Mouse (Mus musculus) liver, postnatal 0 days (tissue): ENCODE data around the gene Grik4. TPM values are rescaled to one million over a fixed set of nuclear protein-coding genes. Genes with fewer than 3 reads are reported as not detected.
A peak's percentile ranks its signal among the peaks of the same experiment; 100 is the strongest.

Source experiments
- ATAC-seq: fragments of 200-750 bp; cut with Nextera tagmentation; 2 replicates; pipeline ENCODE4 v1.8.0; 2017; ENCODE audit warnings: mild to moderate bottlenecking, moderate library complexity
- DNase-seq: peaks from one replicate; pipeline ENCODE4 v3.0.0-alpha.2; 2016
- H3K27ac ChIP-seq: fragments of 300-500 bp; sonication (generic); 2 replicates; pipeline ENCODE4 v1.5.1; 2014; ENCODE audit warnings: antibody characterized with exemption, moderate library complexity, mild to moderate bottlenecking, low read depth
- H3K27me3 ChIP-seq: fragments of 300-500 bp; sonication (generic); 2 replicates; pipeline ENCODE4 v1.6.1; 2014; ENCODE audit warnings: low read length, control low read depth, mixed read lengths; ENCODE audit not compliant: insufficient read depth
- H3K36me3 ChIP-seq: fragments of 300-500 bp; sonication (generic); replicated peaks from 2 replicates; pipeline ENCODE4 v1.6.1; 2014; ENCODE audit warnings: mild to moderate bottlenecking, control low read depth, low read length, moderate library complexity, mixed read lengths; ENCODE audit not compliant: insufficient read depth
- H3K4me1 ChIP-seq: fragments of 300-500 bp; sonication (generic); 2 replicates; pipeline ENCODE4 v1.6.1; 2014; ENCODE audit warnings: antibody characterized with exemption, mild to moderate bottlenecking, control low read depth; ENCODE audit not compliant: insufficient read depth
- H3K4me2 ChIP-seq: fragments of 300-500 bp; sonication (generic); 2 replicates; pipeline ENCODE4 v1.6.1; 2014; ENCODE audit warnings: low read depth, mild to moderate bottlenecking, low read length, moderate library complexity, mixed read lengths
- H3K4me3 ChIP-seq: fragments of 300-500 bp; sonication (generic); 2 replicates; pipeline ENCODE4 v1.5.1; 2014; ENCODE audit warnings: low read depth, low read length
- H3K9ac ChIP-seq: fragments of 300-500 bp; sonication (generic); replicated peaks from 2 replicates; pipeline ENCODE4 v1.6.1; 2014; ENCODE audit warnings: mild to moderate bottlenecking, moderate library complexity
- H3K9me3 ChIP-seq: fragments of 300-500 bp; sonication (generic); 2 replicates; pipeline ENCODE4 v1.6.1; 2016; ENCODE audit warnings: mild to moderate bottlenecking, control low read depth, low read length, mixed read lengths
- CTCF ChIP-seq: sonication (generic); IDR thresholded peaks from 2 replicates; pipeline ENCODE4 v1.5.1; 2016; ENCODE audit warnings: antibody characterized with exemption, low read depth
- EP300 ChIP-seq: IDR thresholded peaks from 2 replicates; pipeline ENCODE4 v1.6.1; 2016; ENCODE audit warnings: antibody characterized with exemption, low read depth, mild to moderate bottlenecking
- WGBS: fragments of 180-500 bp; shearing (Covaris S2); extraction: QIAGEN DNeasy Blood & Tissue Kit; methylation state at CpG from one replicate; pipeline ENCODE4 v1.1.7; 2014; ENCODE audit not compliant: insufficient replicate concordance; 5-methylcytosine and 5-hydroxymethylcytosine counted together
- polyA plus RNA-seq: library from polyadenylated mRNA; unstranded; fragments of >200 nt; fragmentation: Nextera tagmentation; extraction: Ambion mirVana; gene quantifications from 2 replicates; pipeline ENCODE4 v1.2.1, GENCODE M21; 2015

The Grik4 gene
- polyA plus RNA-seq, 1 experiment from 2014 or later = 0.08 TPM

DNA sequence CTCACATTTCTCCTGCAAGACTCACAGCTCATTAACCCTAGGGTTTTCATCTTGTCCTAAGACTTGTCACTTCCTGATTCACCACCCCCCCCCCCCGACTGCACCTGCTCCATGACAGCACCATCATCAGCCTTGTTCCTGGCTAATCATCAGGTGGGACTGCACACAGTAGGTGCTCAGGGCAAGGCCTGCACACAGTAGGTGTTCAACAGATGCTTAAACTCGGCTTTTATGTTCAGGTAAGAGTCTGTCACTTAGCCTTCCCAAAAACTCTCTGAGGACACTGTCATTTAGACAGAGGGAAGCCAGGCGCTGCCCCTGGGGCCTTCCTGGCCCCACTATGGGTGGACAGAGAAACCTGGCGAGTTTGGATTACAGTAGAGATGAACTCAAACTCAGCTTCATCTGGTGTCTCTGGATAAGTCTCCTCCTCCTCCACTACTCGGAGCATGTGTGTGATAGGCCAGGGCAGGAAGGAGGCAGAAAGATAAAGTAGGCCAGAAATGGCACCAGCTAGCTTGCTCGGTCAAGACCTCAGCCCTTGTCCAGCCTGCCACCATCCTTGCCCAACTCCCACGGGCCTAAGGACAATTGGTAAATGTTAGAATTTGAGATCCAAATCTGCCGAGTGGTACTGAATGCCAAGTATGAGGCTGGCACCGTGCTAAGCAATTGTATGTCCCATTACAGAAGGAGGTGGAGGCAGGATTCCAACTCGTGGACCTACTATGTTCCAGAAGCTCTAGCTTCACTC is 61.1 kb downstream of the Grik4 start:
- H3K9ac ChIP-seq = no peak overlapping the region
- no peak overlapping the region for H3K27ac ChIP-seq
- no peak for DNase-seq
- H3K9me3 ChIP-seq = no peaks in the 10 kb centered on the region
- no peak overlapping the region for H3K4me2 ChIP-seq
- 56% methylated on average over 10 of the region's 10 CpGs for WGBS
- 0 out of 2 replicates have a peak, but pooled peaks cover 4% of the 10 kb centered on the region for H3K27me3 ChIP-seq
- no peak overlapping the region for H3K4me3 ChIP-seq
- no peaks in the 10 kb centered on the region for H3K4me1 ChIP-seq
- no peak for TF ChIP-seq CTCF
- no peak for TF ChIP-seq EP300
- ATAC-seq = no peak
- H3K36me3 ChIP-seq = no peaks in the 10 kb centered on the region

DNA sequence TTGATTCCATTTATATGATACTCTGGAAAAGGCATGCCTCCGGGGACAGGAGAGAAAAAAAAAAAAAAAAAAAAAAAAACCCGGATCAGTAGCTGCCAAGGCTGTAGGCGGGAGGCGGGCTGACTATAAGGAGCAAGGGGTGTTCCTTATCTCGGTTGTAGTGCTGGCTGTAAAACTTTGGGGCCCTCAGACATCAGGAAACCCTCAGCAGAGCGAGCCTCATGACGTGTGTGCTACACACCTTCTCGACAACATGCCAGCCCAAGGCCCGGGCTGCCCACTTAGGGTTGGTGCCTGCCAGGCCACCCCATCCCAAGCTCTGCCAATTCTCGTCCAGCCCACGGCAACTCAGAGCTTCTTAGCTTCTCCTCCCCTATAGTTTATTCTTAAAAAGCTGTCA is 62.0 kb downstream of the Grik4 start:
- Histone ChIP-seq H3K27me3 (0 out of 2 replicates have a peak, but pooled peaks cover 4% of the 10 kb centered on the region), H3K9me3 (no peaks in the 10 kb centered on the region), H3K36me3 (no peaks in the 10 kb centered on the region), H3K4me3 (no peak overlapping the region), H3K9ac (no peak overlapping the region), H3K27ac (no peak overlapping the region), H3K4me2 (no peak overlapping the region), H3K4me1 (no peaks in the 10 kb centered on the region)
- ATAC-seq = no peak
- 44% methylated on average over 11 of the region's 11 CpGs for WGBS
- no peak for DNase-seq
- TF ChIP-seq EP300 (no peak), CTCF (no peak)

DNA sequence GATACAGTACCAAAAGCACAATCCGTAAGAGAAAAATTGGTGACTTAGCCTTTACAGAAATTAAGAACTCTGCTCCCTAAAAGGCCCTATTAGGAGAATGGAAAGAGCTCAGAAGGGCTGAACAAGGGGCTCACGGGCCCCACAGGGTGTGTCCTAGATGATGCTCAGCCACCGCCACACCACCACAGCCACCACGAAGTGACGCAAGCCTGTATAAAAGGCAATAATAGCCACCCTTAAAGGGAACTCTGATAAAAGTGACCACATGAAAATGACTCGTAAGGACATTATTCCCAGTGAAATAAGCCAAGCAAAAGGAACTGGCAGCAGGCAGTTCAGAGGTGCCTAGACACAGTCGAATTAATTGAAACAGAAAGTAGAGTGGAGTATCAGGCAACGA is 63.3 kb downstream of the Grik4 start:
- no peak overlapping the region for H3K27ac ChIP-seq
- H3K36me3 ChIP-seq = no peaks in the 10 kb centered on the region
- H3K4me2 ChIP-seq = no peak overlapping the region
- no peak overlapping the region for H3K4me3 ChIP-seq
- 50% methylated on average over 8 of the region's 8 CpGs for WGBS
- no peak for ATAC-seq
- no peaks in the 10 kb centered on the region for H3K4me1 ChIP-seq
- H3K27me3 ChIP-seq = 0 out of 2 replicates have a peak, but pooled peaks cover 4% of the 10 kb centered on the region
- TF ChIP-seq EP300 = no peak
- no peak for TF ChIP-seq CTCF
- H3K9me3 ChIP-seq = no peaks in the 10 kb centered on the region
- H3K9ac ChIP-seq = no peak overlapping the region
- DNase-seq = no peak

DNA sequence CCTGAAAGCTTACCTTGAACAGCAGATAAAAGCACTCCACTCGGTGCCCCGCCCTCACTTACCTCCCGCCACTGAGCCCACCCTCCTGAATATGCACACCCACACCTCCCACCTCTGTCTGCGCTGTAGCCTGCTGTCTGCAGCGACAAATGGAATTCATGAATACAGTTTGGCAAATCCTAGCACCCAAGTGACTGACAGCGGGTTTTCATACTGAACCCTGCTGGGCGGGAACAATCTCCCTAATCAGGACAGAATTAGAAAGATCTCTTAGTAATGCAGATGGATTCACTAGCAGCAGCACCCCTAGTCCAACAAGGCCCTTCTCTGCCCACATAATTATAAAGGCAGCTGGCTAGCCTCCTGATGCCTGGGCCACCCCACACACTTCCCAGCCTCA is 65.9 kb downstream of the Grik4 start:
- ATAC-seq = no peak
- H3K27ac ChIP-seq = no peak overlapping the region
- 30% methylated on average over 7 of the region's 7 CpGs for WGBS

DNA sequence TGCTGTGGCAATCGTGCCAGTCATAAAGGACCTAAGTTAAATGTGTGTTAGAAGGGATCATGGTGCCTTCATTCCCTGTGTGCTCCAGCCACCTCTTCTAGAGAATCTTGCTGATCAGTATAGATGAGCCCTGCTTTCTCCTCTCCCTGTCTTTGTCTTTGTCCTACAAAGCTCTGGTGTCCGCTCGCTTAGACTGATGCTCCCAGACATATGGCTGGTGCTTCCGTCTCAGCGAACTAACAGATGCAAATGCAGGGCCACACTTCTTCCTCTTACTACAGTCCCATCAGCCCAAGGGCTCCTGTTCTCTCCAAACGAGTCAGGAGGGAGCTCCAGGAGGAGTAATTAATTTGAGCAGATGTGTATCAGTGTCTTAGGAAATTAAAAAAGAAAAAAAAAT is 71.4 kb downstream of the Grik4 start:
- no peaks in the 10 kb centered on the region for H3K36me3 ChIP-seq
- TF ChIP-seq EP300 = no peak
- no peak for TF ChIP-seq CTCF
- no peaks in the 10 kb centered on the region for H3K27me3 ChIP-seq
- no peaks in the 10 kb centered on the region for H3K4me1 ChIP-seq
- no peak overlapping the region for H3K4me3 ChIP-seq
- H3K9ac ChIP-seq = no peak overlapping the region
- H3K27ac ChIP-seq = no peak overlapping the region
- 70% methylated on average over 6 of the region's 6 CpGs for WGBS
- no peak for DNase-seq
- H3K9me3 ChIP-seq = no peaks in the 10 kb centered on the region
- H3K4me2 ChIP-seq = no peak overlapping the region
- ATAC-seq = no peak

More for the DNA sequence above, 65.9 kb downstream of the Grik4 start:
- Histone ChIP-seq H3K4me1 (no peaks in the 10 kb centered on the region), H3K36me3 (no peaks in the 10 kb centered on the region), H3K9me3 (no peaks in the 10 kb centered on the region), H3K9ac (no peak overlapping the region), H3K4me3 (no peak overlapping the region), H3K27me3 (0 out of 2 replicates have a peak, but pooled peaks cover 4% of the 10 kb centered on the region), H3K4me2 (no peak overlapping the region)
- TF ChIP-seq EP300 = no peak
- TF ChIP-seq CTCF = no peak
- no peak for DNase-seq

DNA sequence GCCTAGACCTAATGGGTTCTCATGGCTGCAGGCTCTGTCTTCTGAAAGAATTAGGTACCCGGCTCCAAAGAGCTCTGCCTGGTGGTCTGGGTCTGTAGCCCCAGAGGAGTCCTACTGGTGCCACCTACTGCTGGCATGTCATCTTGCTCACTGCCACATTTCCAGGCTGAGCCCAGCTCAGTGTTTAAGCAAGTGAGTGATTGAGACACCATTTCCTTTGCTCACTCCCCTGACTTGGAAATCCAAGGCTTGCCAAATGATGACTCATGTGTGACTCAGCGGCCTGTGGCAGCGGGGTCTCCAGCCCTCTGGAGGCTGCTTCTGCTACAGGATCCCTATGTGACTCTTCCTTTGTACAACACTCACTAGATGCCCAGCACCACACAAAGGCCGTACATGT is 72.6 kb downstream of the Grik4 start:
- DNase-seq = peak; percentile 38
- no peak for ATAC-seq

More for the DNA sequence above, 72.6 kb downstream of the Grik4 start:
- TF ChIP-seq EP300 = no peak
- TF ChIP-seq CTCF = 0 out of 2 replicates have a peak, but pooled peaks have one; percentile 13
- Histone ChIP-seq H3K9ac (no peak overlapping the region), H3K27ac (no peak overlapping the region), H3K4me3 (no peak overlapping the region), H3K36me3 (no peaks in the 10 kb centered on the region), H3K4me2 (no peak overlapping the region), H3K9me3 (no peaks in the 10 kb centered on the region), H3K4me1 (peaks cover 3% of the 10 kb centered on the region; the same call in 1 of the 2 replicates), H3K27me3 (no peaks in the 10 kb centered on the region)
- WGBS = 64% methylated on average over 4 of the region's 4 CpGs
